Mouse (Mus musculus): Measurements from ENCODE around the gene Gm28053. TPM values are rescaled to one million over a fixed set of nuclear protein-coding genes. Genes with fewer than 3 reads are reported as not detected.
"Not testable (repeated sequence)": the region's sequence is repeated elsewhere in the genome, so short reads cannot be mapped to it uniquely, and the experiment has no call there.

Gm28053 gene
- polyA plus RNA-seq, 1 experiment from 2014 or later, result 0.49 TPM

GRCm38 (mm10) chr6:48682271-48682670 lies 36.1 kb upstream of the Gm28053 start:
- peaks cover 2% of the 10 kb centered on the region; the same call in 1 of the 2 replicates for H3K4me1 ChIP-seq

DNA sequence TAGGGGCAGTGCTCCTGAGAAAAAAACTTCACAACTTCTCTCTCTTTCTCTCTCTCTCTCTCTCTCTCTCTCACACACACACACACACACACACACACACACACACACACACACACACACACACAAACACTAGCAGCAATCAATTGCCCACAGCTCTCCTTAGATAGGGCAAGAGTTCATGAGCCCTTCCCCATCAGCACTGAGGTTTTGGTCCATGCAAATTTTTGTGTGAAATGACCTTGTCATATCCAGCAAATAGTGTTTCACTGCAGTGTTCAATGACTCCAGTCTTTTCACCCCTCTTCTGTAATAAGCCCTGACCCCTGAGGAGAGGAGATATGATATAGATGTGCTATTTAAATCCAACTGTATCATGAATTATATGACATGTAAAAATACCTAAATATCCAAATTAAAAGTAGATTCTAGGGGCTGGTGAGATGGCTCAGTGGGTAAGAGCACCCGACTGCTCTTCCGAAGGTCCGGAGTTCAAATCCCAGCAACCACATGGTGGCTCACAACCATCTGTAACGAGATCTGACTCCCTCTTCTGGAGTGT lies 35.1 kb upstream of the Gm28053 start:
- not testable (repeated sequence) for H3K27ac ChIP-seq (replicated peaks); H3K4me3 ChIP-seq; H3K36me3 ChIP-seq; H3K27me3 ChIP-seq (ENCODE audit: low read depth, poor library complexity, severe bottlenecking); H3K9me3 ChIP-seq (replicated peaks); DNase-seq (ENCODE audit: low spot score); H3K4me1 ChIP-seq
- 90% methylated on average over 4 of the region's 4 CpGs for WGBS

More at GRCm38 (mm10) chr6:48682271-48682670, 36.1 kb upstream of the Gm28053 start:
- no peaks in the 10 kb centered on the region for H3K9me3 ChIP-seq (replicated peaks)
- H3K36me3 ChIP-seq, result no peaks in the 10 kb centered on the region
- no peak overlapping the region for H3K4me3 ChIP-seq
- H3K27ac ChIP-seq (replicated peaks), result no peak overlapping the region
- no peaks in the 10 kb centered on the region for H3K27me3 ChIP-seq (ENCODE audit: low read depth, poor library complexity, severe bottlenecking)
- 81% methylated on average over 4 of the region's 4 CpGs for whole genome bisulfite sequencing
- DNase-seq (ENCODE audit: low spot score), result no peak

GRCm38 (mm10) chr6:48684319-48684718 lies 34.1 kb upstream of the Gm28053 start, which contains the start of gene Gimap4:
TSS of gene Gimap4 (plus strand) at chr6:48684549.
- no peak within 1 kb of the TSS for H3K4me3 ChIP-seq
- no peaks in the 10 kb centered on the region for H3K27me3 ChIP-seq (ENCODE audit: low read depth, poor library complexity, severe bottlenecking)
- H3K36me3 ChIP-seq, result no peaks in the 10 kb centered on the region
- no peaks in the 10 kb centered on the region for H3K9me3 ChIP-seq (replicated peaks)
- H3K4me1 ChIP-seq, result peaks cover 2% of the 10 kb centered on the region; the same call in 1 of the 2 replicates
- 75% methylated on average over 5 of the region's 5 CpGs for WGBS
- DNase-seq (ENCODE audit: low spot score), result no peak
- H3K27ac ChIP-seq (replicated peaks), result no peak within 1 kb of the TSS

- no peaks in the 10 kb centered on the region for H3K27me3 ChIP-seq (ENCODE audit: low read depth, poor library complexity, severe bottlenecking)
- H3K4me3 ChIP-seq, result no peak overlapping the region
- no peaks in the 10 kb centered on the region for H3K36me3 ChIP-seq
- no peak overlapping the region for H3K27ac ChIP-seq (replicated peaks)
- DNase-seq (ENCODE audit: low spot score), result no peak
- peaks cover 2% of the 10 kb centered on the region; the same call in 1 of the 2 replicates for H3K4me1 ChIP-seq
- H3K9me3 ChIP-seq (replicated peaks), result no peaks in the 10 kb centered on the region
- WGBS, result 48% methylated on average over 4 of the region's 4 CpGs
Measured at GRCm38 (mm10) chr6:48684806-48685205, 33.6 kb upstream of the Gm28053 start.

DNA sequence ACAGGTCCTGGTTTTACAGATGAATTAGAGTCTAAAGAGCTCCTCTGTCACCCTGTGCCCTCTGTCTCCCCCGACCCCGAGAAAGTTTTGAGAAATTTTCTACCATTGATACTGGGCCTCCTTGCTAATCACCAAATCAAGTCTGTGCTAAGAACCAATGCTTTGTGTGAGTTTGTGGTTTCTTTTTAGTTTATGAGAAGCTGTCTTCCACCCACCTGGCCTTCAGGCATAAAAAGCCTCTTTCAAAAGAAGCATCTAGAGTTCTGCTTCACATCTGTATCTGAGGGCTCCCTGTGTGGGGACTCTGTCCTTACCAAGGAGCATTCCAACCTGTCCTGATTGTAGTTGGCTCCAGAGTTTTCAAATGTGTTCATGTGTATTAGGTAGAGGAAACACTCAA lies 33.2 kb upstream of the Gm28053 start:
- WGBS, result 80% methylated on average over 2 of the region's 2 CpGs
- peaks cover 2% of the 10 kb centered on the region; the same call in 1 of the 2 replicates for H3K4me1 ChIP-seq
- no peaks in the 10 kb centered on the region for H3K9me3 ChIP-seq (replicated peaks)

DNA sequence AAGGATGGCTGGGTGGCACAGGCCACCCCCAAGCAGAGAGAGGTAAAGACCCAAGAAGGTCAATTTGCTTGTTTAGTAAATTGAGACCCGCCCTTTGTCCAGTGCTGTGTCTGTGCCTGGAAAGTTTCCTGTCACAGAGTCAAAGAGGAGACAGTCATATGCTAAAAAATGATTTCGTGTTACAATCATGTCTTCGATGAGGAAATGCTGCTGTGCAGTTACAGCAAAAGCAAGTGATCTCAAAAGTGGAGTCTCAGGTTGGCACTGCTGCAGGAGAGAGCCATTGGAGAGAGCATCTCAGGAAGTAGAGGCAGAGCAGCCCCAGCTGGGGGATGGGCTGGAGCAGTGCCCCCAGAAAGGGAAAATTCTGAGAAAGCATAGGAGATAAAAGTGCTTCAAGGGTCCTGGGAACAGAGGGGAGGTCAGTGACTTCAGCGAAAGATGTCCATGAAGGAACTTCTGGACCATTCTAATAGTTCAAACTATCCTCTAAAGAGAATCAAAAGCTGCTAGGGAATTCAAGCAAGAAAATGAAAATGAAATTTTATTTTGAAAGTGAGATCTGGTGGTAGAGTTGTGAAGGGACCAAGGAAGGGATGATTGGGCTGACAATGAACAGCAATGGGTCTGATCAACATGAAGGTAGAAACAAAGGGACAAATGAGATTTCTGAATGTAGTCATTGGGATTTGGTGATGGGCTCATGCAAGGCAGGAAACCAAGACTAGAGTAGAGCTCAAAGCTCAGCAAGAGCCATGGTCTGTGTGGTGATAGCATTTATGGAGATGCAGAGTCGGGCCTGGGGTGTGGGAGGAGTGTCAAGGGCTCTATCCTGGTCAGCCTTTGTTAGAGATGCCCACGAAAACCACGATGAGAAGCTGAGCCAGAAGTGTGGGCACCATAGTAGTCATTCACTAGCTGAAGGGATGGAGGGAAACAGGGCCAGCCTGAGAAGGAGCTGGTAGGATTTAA lies 32.4 kb upstream of the Gm28053 start:
- H3K36me3 ChIP-seq, result no peaks in the 10 kb centered on the region
- no peaks in the 10 kb centered on the region for H3K27me3 ChIP-seq (ENCODE audit: low read depth, poor library complexity, severe bottlenecking)
- DNase-seq (ENCODE audit: low spot score), result no peak
- 84% methylated on average over 7 of the region's 7 CpGs for WGBS
- H3K9me3 ChIP-seq (replicated peaks), result no peaks in the 10 kb centered on the region
- no peak overlapping the region for H3K27ac ChIP-seq (replicated peaks)
- peaks cover 2% of the 10 kb centered on the region; the same call in 1 of the 2 replicates for H3K4me1 ChIP-seq
- H3K4me3 ChIP-seq, result no peak overlapping the region

More for the DNA sequence above, 33.2 kb upstream of the Gm28053 start:
- H3K27me3 ChIP-seq (ENCODE audit: low read depth, poor library complexity, severe bottlenecking), result no peaks in the 10 kb centered on the region
- DNase-seq (ENCODE audit: low spot score), result no peak
- H3K36me3 ChIP-seq, result no peaks in the 10 kb centered on the region
- H3K4me3 ChIP-seq, result no peak overlapping the region
- no peak overlapping the region for H3K27ac ChIP-seq (replicated peaks)

DNA sequence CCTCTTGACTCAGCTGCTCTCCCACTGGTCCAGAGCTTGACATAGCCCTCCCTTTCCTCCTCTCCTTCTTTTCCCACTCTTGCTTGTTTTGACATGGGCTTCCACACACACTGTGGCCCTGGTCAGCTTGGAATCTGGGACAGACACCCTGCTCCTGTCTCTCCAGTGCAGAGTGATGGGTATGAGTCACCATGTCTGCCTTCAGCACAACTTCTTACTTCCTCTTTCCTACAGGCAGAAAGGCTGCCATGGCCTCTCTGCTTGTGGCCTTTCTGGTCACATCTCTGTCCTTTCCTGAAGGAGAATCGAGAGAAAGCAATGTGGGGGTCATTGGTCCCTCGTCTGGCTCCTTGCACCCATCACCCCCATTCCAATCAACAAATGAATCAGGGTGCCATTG lies 31.3 kb upstream of the Gm28053 start:
- Histone ChIP-seq H3K36me3 (no peaks in the 10 kb centered on the region), H3K4me3 (no peak overlapping the region), H3K27me3 (ENCODE audit: low read depth, poor library complexity, severe bottlenecking) (no peaks in the 10 kb centered on the region), H3K9me3 (replicated peaks) (no peaks in the 10 kb centered on the region), H3K4me1 (peaks cover 2% of the 10 kb centered on the region; the same call in 1 of the 2 replicates), H3K27ac (replicated peaks) (no peak overlapping the region)
- 75% methylated on average over 2 of the region's 2 CpGs for WGBS
- DNase-seq (ENCODE audit: low spot score), result no peak

- Histone ChIP-seq H3K4me3 (no peak overlapping the region), H3K27me3 (ENCODE audit: low read depth, poor library complexity, severe bottlenecking) (no peaks in the 10 kb centered on the region), H3K9me3 (replicated peaks) (no peaks in the 10 kb centered on the region), H3K27ac (replicated peaks) (no peak overlapping the region), H3K4me1 (peaks cover 2% of the 10 kb centered on the region; the same call in 1 of the 2 replicates), H3K36me3 (no peaks in the 10 kb centered on the region)
- WGBS, result 92% methylated on average over 2 of the region's 2 CpGs
- DNase-seq (ENCODE audit: low spot score), result no peak
Measured at GRCm38 (mm10) chr6:48689320-48689719, 29.1 kb upstream of the Gm28053 start.

- DNase-seq (ENCODE audit: low spot score), result no peak
- no peaks in the 10 kb centered on the region for H3K36me3 ChIP-seq
- H3K9me3 ChIP-seq (replicated peaks), result no peaks in the 10 kb centered on the region
- no peaks in the 10 kb centered on the region for H3K4me1 ChIP-seq
- WGBS, result 92% methylated on average over 6 of the region's 6 CpGs
- H3K4me3 ChIP-seq, result no peak overlapping the region
- H3K27me3 ChIP-seq (ENCODE audit: low read depth, poor library complexity, severe bottlenecking), result no peaks in the 10 kb centered on the region
- H3K27ac ChIP-seq (replicated peaks), result no peak overlapping the region
Measured at GRCm38 (mm10) chr6:48692962-48693361, 25.4 kb upstream of the Gm28053 start.

- Histone ChIP-seq H3K4me3 (no peak overlapping the region), H3K4me1 (no peaks in the 10 kb centered on the region), H3K36me3 (no peaks in the 10 kb centered on the region), H3K27ac (replicated peaks) (no peak overlapping the region), H3K27me3 (ENCODE audit: low read depth, poor library complexity, severe bottlenecking) (no peaks in the 10 kb centered on the region), H3K9me3 (replicated peaks) (no peaks in the 10 kb centered on the region)
- WGBS, result 89% methylated on average over 4 of the region's 4 CpGs
- DNase-seq (ENCODE audit: low spot score), result peak; percentile 7
Measured at GRCm38 (mm10) chr6:48696830-48697554, 21.4 kb upstream of the Gm28053 start.

- WGBS, result 65% methylated on average over 1 of the region's 1 CpGs
- Histone ChIP-seq H3K9me3 (replicated peaks) (no peaks in the 10 kb centered on the region), H3K36me3 (no peaks in the 10 kb centered on the region), H3K27me3 (ENCODE audit: low read depth, poor library complexity, severe bottlenecking) (no peaks in the 10 kb centered on the region), H3K4me3 (no peak overlapping the region), H3K27ac (replicated peaks) (no peak overlapping the region), H3K4me1 (no peaks in the 10 kb centered on the region)
- DNase-seq (ENCODE audit: low spot score), result no peak
Measured at GRCm38 (mm10) chr6:48697555-48697930, 20.9 kb upstream of the Gm28053 start.

- no peak for DNase-seq (ENCODE audit: low spot score)
- H3K4me3 ChIP-seq, result no peak overlapping the region
- H3K27ac ChIP-seq (replicated peaks), result no peak overlapping the region
- H3K36me3 ChIP-seq, result no peaks in the 10 kb centered on the region
- 80% methylated on average over 7 of the region's 7 CpGs for WGBS
- H3K27me3 ChIP-seq (ENCODE audit: low read depth, poor library complexity, severe bottlenecking), result no peaks in the 10 kb centered on the region
- H3K9me3 ChIP-seq (replicated peaks), result no peaks in the 10 kb centered on the region
- no peaks in the 10 kb centered on the region for H3K4me1 ChIP-seq
Measured at GRCm38 (mm10) chr6:48698066-48698856, 20.1 kb upstream of the Gm28053 start.
